Mouse (Mus musculus): Measurements from ENCODE around the gene Gm28845.

- TF ChIP-seq CTCF (IDR thresholded peaks at IDR 0.05; ENCODE audit: low read depth, low read length), result no peak
- no peak for TF ChIP-seq POLR2A (IDR thresholded peaks at IDR 0.05; ENCODE audit: borderline replicate concordance, low read depth, low read length)
Measured at GRCm38 (mm10) chr1:65088567-65089356, 30.6 kb downstream of the Gm28845 start.

Measured in bone marrow macrophage, adult 2 months (primary cell).